Comparison of ENCODE assay signal across 27 mouse cellular contexts in the genomic region with DNA sequence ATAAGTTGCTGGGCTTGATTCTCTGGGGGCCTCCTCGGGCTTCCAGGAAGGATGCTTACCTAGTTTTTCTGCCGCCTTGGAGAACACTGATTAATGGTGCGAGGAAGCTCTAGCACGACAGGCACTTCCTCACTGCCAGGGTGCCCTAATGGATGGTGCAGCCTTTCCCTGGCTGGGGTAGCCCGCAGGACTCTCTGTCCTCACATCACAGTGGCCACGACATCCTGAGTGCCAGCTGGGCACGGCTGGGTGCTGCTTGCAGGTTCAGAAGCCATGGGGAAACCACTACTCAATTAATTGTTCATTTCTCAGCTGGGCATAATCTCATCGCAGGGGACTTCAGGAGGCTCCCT.
A peak's percentile ranks its signal among the peaks of the same experiment; 100 is the strongest.
DNase-seq lines count a peak whose midpoint lies in the region; ATAC-seq lines count a peak whose summit lies in the region.
"Had no signal": no experiment of that assay in that cellular context is flagged by ENCODE, and none has a peak within 500 bp of the region (broad histone marks: within the 10 kb centered on the region; RNA-seq: fewer than 3 reads in every experiment).

No protein-coding gene starts in this region.

- H3K4me1 ChIP-seq in midbrain, embryonic 11.5 days (ENCODE audit: control insufficient read depth, insufficient read depth, low read length) = peaks cover 2% of the 10 kb centered on the region
- H3K4me1 ChIP-seq in midbrain, embryonic 10.5 days = peaks cover 29% of the 10 kb centered on the region
- H3K4me1 ChIP-seq in hindbrain, embryonic 15.5 days (replicated peaks) = peaks cover 54% of the 10 kb centered on the region
- H3K4me1 ChIP-seq in midbrain, embryonic 15.5 days = peaks cover 41% of the 10 kb centered on the region
- H3K4me1 ChIP-seq: lung, embryonic 15.5 days; megakaryocyte, embryonic 14.5 days had no signal

- peak; percentile 59 for DNase-seq in midbrain, embryonic 11.5 days (ENCODE audit: low spot score, missing footprints)
- DNase-seq in midbrain, embryonic 10.5 days (ENCODE audit: low spot score) = no peak
- no peak for DNase-seq in layer of hippocampus, postnatal 14 days (ENCODE audit: low spot score in 2 of 2)
- DNase-seq in thymus, postnatal 25 days = no peak
- DNase-seq: adrenal gland, postnatal 25 days; cerebellum, adult 11-12 months; cerebellum, adult 9-11 months; embryo, embryonic 11 days; heart, postnatal 14 days; kidney, adult 8-10 months; layer of hippocampus, adult 9-11 months; lung, postnatal 36 days; thymus, adult 18-20 months; thymus, postnatal 36 days had no signal

- H3K4me3 ChIP-seq in midbrain, embryonic 11.5 days (ENCODE audit: low read depth, low read length) = no peak overlapping the region
- H3K4me3 ChIP-seq in midbrain, embryonic 10.5 days = no peak overlapping the region
- no peak overlapping the region for H3K4me3 ChIP-seq in hindbrain, embryonic 15.5 days
- H3K4me3 ChIP-seq in midbrain, embryonic 15.5 days = no peak overlapping the region
- H3K4me3 ChIP-seq: embryonic facial prominence, embryonic 13.5 days; forebrain, embryonic 10.5 days; limb, embryonic 13.5 days; lung, embryonic 15.5 days; megakaryocyte, embryonic 14.5 days had no signal

- no peak overlapping the region for H3K4me2 ChIP-seq in midbrain, embryonic 11.5 days
- no peak overlapping the region for H3K4me2 ChIP-seq in hindbrain, embryonic 15.5 days
- H3K4me2 ChIP-seq in midbrain, embryonic 15.5 days = no peak overlapping the region
- H3K4me2 ChIP-seq: embryonic facial prominence, embryonic 13.5 days; limb, embryonic 13.5 days; liver, embryonic 11.5 days; lung, embryonic 15.5 days had no signal

- no peak overlapping the region for H3K9ac ChIP-seq in midbrain, embryonic 11.5 days (ENCODE audit: low read length)
- H3K9ac ChIP-seq in hindbrain, embryonic 15.5 days = no peak overlapping the region
- H3K9ac ChIP-seq in midbrain, embryonic 15.5 days = no peak overlapping the region
- H3K9ac ChIP-seq: embryonic facial prominence, embryonic 13.5 days; forebrain, postnatal 0 days; limb, embryonic 13.5 days; lung, embryonic 15.5 days had no signal

- no peak for ATAC-seq in midbrain, embryonic 11.5 days (ENCODE audit: low FRiP score)
- ATAC-seq in hindbrain, embryonic 15.5 days (ENCODE audit: low FRiP score, low read depth) = peak; percentile 19; the same call in 1 of the 2 replicates
- 0 out of 2 replicates have a peak, but pooled peaks have one; percentile 10 for ATAC-seq in midbrain, embryonic 15.5 days (replicated peaks)
- no peak for ATAC-seq in monocyte, adult 5-6 weeks (replicated peaks; ENCODE audit: insufficient number of reproducible peaks, low FRiP score, low TSS enrichment, poor library complexity, severe bottlenecking)
- ATAC-seq: intestine, embryonic 16.5 days had no signal

- no peaks in the 10 kb centered on the region for H3K27me3 ChIP-seq in midbrain, embryonic 11.5 days (ENCODE audit: control insufficient read depth, insufficient read depth, low read length)
- H3K27me3 ChIP-seq in midbrain, embryonic 10.5 days (ENCODE audit: low read depth, poor library complexity, severe bottlenecking) = no peaks in the 10 kb centered on the region
- no peaks in the 10 kb centered on the region for H3K27me3 ChIP-seq in hindbrain, embryonic 15.5 days
- H3K27me3 ChIP-seq in midbrain, embryonic 15.5 days (replicated peaks) = no peaks in the 10 kb centered on the region
- H3K27me3 ChIP-seq: embryonic facial prominence, embryonic 13.5 days; limb, embryonic 13.5 days; lung, embryonic 15.5 days had no signal

- WGBS in midbrain, embryonic 11.5 days = 55% methylated on average over 8 of the region's 8 CpGs
- 53% methylated on average over 8 of the region's 8 CpGs for WGBS in midbrain, embryonic 10.5 days
- WGBS in hindbrain, embryonic 15.5 days = 31% methylated on average over 8 of the region's 8 CpGs
- 34% methylated on average over 8 of the region's 8 CpGs for WGBS in midbrain, embryonic 15.5 days

- H3K9me3 ChIP-seq in midbrain, embryonic 11.5 days (ENCODE audit: control insufficient read depth, low read length) = no peaks in the 10 kb centered on the region
- no peaks in the 10 kb centered on the region for H3K9me3 ChIP-seq in midbrain, embryonic 10.5 days (replicated peaks)
- H3K9me3 ChIP-seq in hindbrain, embryonic 15.5 days = no peaks in the 10 kb centered on the region
- no peaks in the 10 kb centered on the region for H3K9me3 ChIP-seq in midbrain, embryonic 15.5 days
- H3K9me3 ChIP-seq: embryonic facial prominence, embryonic 13.5 days; forebrain, embryonic 10.5 days; limb, embryonic 13.5 days; lung, embryonic 15.5 days; megakaryocyte, embryonic 14.5 days had no signal

- H3K27ac ChIP-seq in midbrain, embryonic 11.5 days (ENCODE audit: low read depth, low read length) = no peak overlapping the region
- no peak overlapping the region for H3K27ac ChIP-seq in midbrain, embryonic 10.5 days (replicated peaks)
- peak overlapping the region; percentile 56 for H3K27ac ChIP-seq in hindbrain, embryonic 15.5 days (replicated peaks)
- no peak overlapping the region for H3K27ac ChIP-seq in midbrain, embryonic 15.5 days
- H3K27ac ChIP-seq: embryonic facial prominence, embryonic 13.5 days; forebrain, embryonic 10.5 days; kidney, postnatal 0 days; limb, embryonic 13.5 days; lung, embryonic 15.5 days; stomach, postnatal 0 days had no signal

- H3K36me3 ChIP-seq in midbrain, embryonic 11.5 days (ENCODE audit: control insufficient read depth, insufficient read depth, low read length) = no peaks in the 10 kb centered on the region
- no peaks in the 10 kb centered on the region for H3K36me3 ChIP-seq in midbrain, embryonic 10.5 days
- no peaks in the 10 kb centered on the region for H3K36me3 ChIP-seq in hindbrain, embryonic 15.5 days
- H3K36me3 ChIP-seq in midbrain, embryonic 15.5 days (replicated peaks) = no peaks in the 10 kb centered on the region
- H3K36me3 ChIP-seq: embryonic facial prominence, embryonic 13.5 days; forebrain, embryonic 10.5 days; limb, embryonic 13.5 days; lung, embryonic 15.5 days had no signal

Comparison
In these comparisons a context has a peak if more than half of its experiments do, and no peak if none do; other contexts are left out.
1. ATAC-seq: peak in hindbrain, embryonic 15.5 days (single experiment) and midbrain, embryonic 15.5 days (single experiment); none in midbrain, embryonic 11.5 days (single experiment) and monocyte, adult 5-6 weeks (single experiment).